Mouse (Mus musculus): ENCODE measurements around the gene Dnajb1.

DNA sequence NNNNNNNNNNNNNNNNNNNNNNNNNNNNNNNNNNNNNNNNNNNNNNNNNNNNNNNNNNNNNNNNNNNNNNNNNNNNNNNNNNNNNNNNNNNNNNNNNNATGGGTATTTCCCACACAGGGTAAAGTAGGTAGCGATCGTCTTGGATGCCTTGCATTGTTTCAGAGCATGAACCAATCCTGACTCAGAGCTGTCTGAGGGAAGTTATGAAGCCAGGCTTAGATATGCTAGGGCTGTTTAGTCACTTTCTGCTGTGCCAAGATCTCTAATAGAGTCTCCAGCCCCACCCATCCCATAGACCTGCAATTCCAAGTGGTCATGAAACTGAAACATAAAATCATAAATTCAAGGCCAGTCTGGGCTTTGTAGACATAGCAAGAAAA is 5.4 kb upstream of the Dnajb1 start:
- TF ChIP-seq GATA1 (IDR thresholded peaks at IDR 0.05; ENCODE audit: borderline replicate concordance, low read length), result no peak
- TF ChIP-seq FLI1 (IDR thresholded peaks at IDR 0.05; ENCODE audit: low read length), result no peak

Data from megakaryocyte, embryonic 14.5 days (primary cell).